Mouse (Mus musculus) liver, postnatal 0 days (tissue): ENCODE data around the gene Zbtb20.

Source experiments
- CTCF ChIP-seq: sonication (generic); IDR thresholded peaks from 2 replicates; pipeline ENCODE4 v1.5.1; 2016; ENCODE audit warnings: antibody characterized with exemption, low read depth
- EP300 ChIP-seq: IDR thresholded peaks from 2 replicates; pipeline ENCODE4 v1.6.1; 2016; ENCODE audit warnings: antibody characterized with exemption, low read depth, mild to moderate bottlenecking

GRCm38 (mm10) chr16:43638406-43639049, 762.8 kb downstream of the Zbtb20 start:
- no peak for TF ChIP-seq CTCF
- no peak for TF ChIP-seq EP300
